Mouse (Mus musculus) G1E (cell line): ENCODE data around the gene Il2ra.

Experiments
- CTCF ChIP-seq: IDR thresholded peaks from 2 replicates; pipeline ENCODE4 v1.5.1; 2012; ENCODE audit warnings: low read depth, low read length, inconsistent platforms, mixed read lengths
- GATA1 ChIP-seq: IDR thresholded peaks from 2 replicates; pipeline ENCODE4 v1.6.1; 2012; ENCODE audit warnings: borderline replicate concordance, low read length, inconsistent platforms, mixed read lengths
- GATA2 ChIP-seq: IDR thresholded peaks from 2 replicates; pipeline ENCODE4 v1.6.1; 2012; ENCODE audit warnings: low read depth, low read length, inconsistent platforms, borderline replicate concordance

GRCm38 (mm10) chr2:11738794-11739193 is 96.2 kb downstream of the Il2ra start:
- TF ChIP-seq CTCF (no peak), GATA1 (no peak), GATA2 (no peak)
